Mouse (Mus musculus): Measurements from ENCODE around the gene Auts2. TPM values are rescaled to one million over a fixed set of nuclear protein-coding genes. Genes with fewer than 3 reads are reported as not detected.
A peak's percentile ranks its signal among the peaks of the same experiment; 100 is the strongest.

Gene Auts2
- polyA plus RNA-seq, 1 experiment from 2014 or later = 57.8 TPM

GRCm38 (mm10) chr5:132029038-132029437 is 514.1 kb downstream of the Auts2 start:
- no peak for DNase-seq (ENCODE audit: low spot score)
- WGBS = 57% methylated on average over 12 of the region's 12 CpGs
- Histone ChIP-seq H3K4me3 (no peak overlapping the region), H3K9me3 (replicated peaks) (no peaks in the 10 kb centered on the region), H3K27me3 (ENCODE audit: low read depth, poor library complexity, severe bottlenecking) (no peaks in the 10 kb centered on the region), H3K36me3 (0 out of 2 replicates have a peak, but pooled peaks cover 5% of the 10 kb centered on the region), H3K4me1 (peaks cover 23% of the 10 kb centered on the region), H3K27ac (no peak overlapping the region)

- 89% methylated on average over 5 of the region's 5 CpGs for WGBS
- Histone ChIP-seq H3K27ac (no peak overlapping the region), H3K4me1 (peaks cover 28% of the 10 kb centered on the region), H3K36me3 (0 out of 2 replicates have a peak, but pooled peaks cover 5% of the 10 kb centered on the region), H3K9me3 (replicated peaks) (no peaks in the 10 kb centered on the region), H3K27me3 (ENCODE audit: low read depth, poor library complexity, severe bottlenecking) (no peaks in the 10 kb centered on the region), H3K4me3 (no peak overlapping the region)
- DNase-seq (ENCODE audit: low spot score) = no peak
Observed at GRCm38 (mm10) chr5:132027859-132028498, 515.2 kb downstream of the Auts2 start.

GRCm38 (mm10) chr5:132013296-132013695 is 529.8 kb downstream of the Auts2 start:
- Histone ChIP-seq H3K27me3 (ENCODE audit: low read depth, poor library complexity, severe bottlenecking) (no peaks in the 10 kb centered on the region), H3K4me3 (no peak overlapping the region), H3K4me1 (peaks cover 17% of the 10 kb centered on the region), H3K27ac (no peak overlapping the region), H3K36me3 (no peaks in the 10 kb centered on the region), H3K9me3 (replicated peaks) (no peaks in the 10 kb centered on the region)
- DNase-seq (ENCODE audit: low spot score) = no peak
- WGBS = 90% methylated on average over 7 of the region's 7 CpGs

- no peak for DNase-seq (ENCODE audit: low spot score)
- H3K4me3 ChIP-seq = no peak overlapping the region
- H3K9me3 ChIP-seq (replicated peaks) = no peaks in the 10 kb centered on the region
- peaks cover 22% of the 10 kb centered on the region for H3K4me1 ChIP-seq
- H3K27me3 ChIP-seq (ENCODE audit: low read depth, poor library complexity, severe bottlenecking) = no peaks in the 10 kb centered on the region
- H3K36me3 ChIP-seq = no peaks in the 10 kb centered on the region
- no peak overlapping the region for H3K27ac ChIP-seq
Observed at GRCm38 (mm10) chr5:132011795-132012194, 531.3 kb downstream of the Auts2 start.

- H3K27ac ChIP-seq = no peak overlapping the region
- DNase-seq (ENCODE audit: low spot score) = no peak
- H3K36me3 ChIP-seq = no peaks in the 10 kb centered on the region
- H3K27me3 ChIP-seq (ENCODE audit: low read depth, poor library complexity, severe bottlenecking) = no peaks in the 10 kb centered on the region
- no peak overlapping the region for H3K4me3 ChIP-seq
- H3K4me1 ChIP-seq = peaks cover 22% of the 10 kb centered on the region
- 58% methylated on average over 7 of the region's 7 CpGs for WGBS
- no peaks in the 10 kb centered on the region for H3K9me3 ChIP-seq (replicated peaks)
Observed at GRCm38 (mm10) chr5:132008703-132009222, 534.4 kb downstream of the Auts2 start.

- peaks cover 22% of the 10 kb centered on the region for H3K4me1 ChIP-seq
- H3K27ac ChIP-seq = no peak overlapping the region
- 88% methylated on average over 4 of the region's 4 CpGs for WGBS
- H3K36me3 ChIP-seq = no peaks in the 10 kb centered on the region
- no peak overlapping the region for H3K4me3 ChIP-seq
- H3K27me3 ChIP-seq (ENCODE audit: low read depth, poor library complexity, severe bottlenecking) = no peaks in the 10 kb centered on the region
- no peak for DNase-seq (ENCODE audit: low spot score)
- no peaks in the 10 kb centered on the region for H3K9me3 ChIP-seq (replicated peaks)
Observed at GRCm38 (mm10) chr5:132007907-132008306, 535.2 kb downstream of the Auts2 start.

DNA sequence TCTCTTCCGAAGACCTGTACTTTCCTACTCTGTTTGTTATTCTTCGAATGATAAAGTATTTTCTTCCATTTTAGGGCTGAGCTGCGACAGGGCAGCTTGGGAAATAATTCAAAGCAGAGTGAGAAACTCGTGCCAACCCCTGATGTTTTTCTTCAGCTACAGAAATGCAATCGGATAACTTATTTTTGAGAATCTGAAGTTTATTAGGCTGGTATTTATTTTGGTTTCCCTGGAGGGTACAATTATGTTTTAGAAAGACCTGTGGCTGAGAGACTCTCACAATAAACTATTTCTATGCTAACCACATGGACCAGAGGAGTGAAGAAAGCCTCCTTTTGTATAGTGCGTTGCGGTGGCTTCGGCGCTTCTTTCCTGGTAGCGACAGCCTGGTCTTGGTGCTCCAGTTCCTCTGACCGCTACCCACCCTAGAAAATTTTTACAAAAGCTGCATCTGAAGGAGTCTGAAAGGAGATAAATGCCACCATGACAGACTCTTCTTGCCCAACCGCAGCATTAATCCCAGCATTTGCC is 550.4 kb downstream of the Auts2 start:
- no peaks in the 10 kb centered on the region for H3K27me3 ChIP-seq (ENCODE audit: low read depth, poor library complexity, severe bottlenecking)
- 85% methylated on average over 12 of the region's 12 CpGs for WGBS
- H3K9me3 ChIP-seq (replicated peaks) = no peaks in the 10 kb centered on the region
- no peaks in the 10 kb centered on the region for H3K36me3 ChIP-seq
- H3K4me3 ChIP-seq = no peak overlapping the region
- peak overlapping the region; percentile 64; the same call in 1 of the 2 replicates for H3K27ac ChIP-seq
- no peak for DNase-seq (ENCODE audit: low spot score)
- peaks cover 36% of the 10 kb centered on the region for H3K4me1 ChIP-seq

GRCm38 (mm10) chr5:131992268-131992667 is 550.9 kb downstream of the Auts2 start:
- H3K4me3 ChIP-seq = no peak overlapping the region
- H3K4me1 ChIP-seq = peaks cover 36% of the 10 kb centered on the region
- 82% methylated on average over 6 of the region's 6 CpGs for WGBS
- no peak overlapping the region for H3K27ac ChIP-seq
- no peaks in the 10 kb centered on the region for H3K27me3 ChIP-seq (ENCODE audit: low read depth, poor library complexity, severe bottlenecking)
- no peaks in the 10 kb centered on the region for H3K9me3 ChIP-seq (replicated peaks)
- H3K36me3 ChIP-seq = no peaks in the 10 kb centered on the region
- no peak for DNase-seq (ENCODE audit: low spot score)

DNA sequence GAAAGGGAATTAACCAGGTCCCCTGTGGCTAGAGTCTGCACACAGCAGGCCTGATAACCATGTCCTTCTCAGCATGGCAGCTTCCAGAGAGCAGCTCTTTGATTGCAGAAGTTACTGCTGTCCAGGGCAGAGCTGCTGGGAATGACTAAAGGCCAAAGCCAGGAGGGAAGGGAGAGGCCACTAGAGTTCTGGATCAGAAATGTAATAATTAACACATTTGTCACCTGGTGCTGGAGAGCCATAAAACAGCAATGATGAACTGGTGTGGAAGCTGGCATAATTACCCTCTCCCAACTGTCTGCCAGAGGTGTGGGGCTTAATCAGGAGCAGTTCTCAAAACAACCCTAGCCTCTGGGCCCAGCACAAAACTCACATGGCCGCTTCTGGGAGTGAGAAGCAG is 552.6 kb downstream of the Auts2 start:
- Histone ChIP-seq H3K4me3 (no peak overlapping the region), H3K9me3 (replicated peaks) (no peaks in the 10 kb centered on the region), H3K27me3 (ENCODE audit: low read depth, poor library complexity, severe bottlenecking) (no peaks in the 10 kb centered on the region), H3K27ac (peak overlapping the region; percentile 58; the same call in 1 of the 2 replicates), H3K36me3 (no peaks in the 10 kb centered on the region), H3K4me1 (peaks cover 36% of the 10 kb centered on the region)
- 28% methylated on average over 1 of the region's 1 CpGs for WGBS
- no peak for DNase-seq (ENCODE audit: low spot score)

GRCm38 (mm10) chr5:131981451-131981850 is 561.7 kb downstream of the Auts2 start:
- DNase-seq (ENCODE audit: low spot score) = no peak
- 84% methylated on average over 3 of the region's 3 CpGs for WGBS
- Histone ChIP-seq H3K27me3 (ENCODE audit: low read depth, poor library complexity, severe bottlenecking) (no peaks in the 10 kb centered on the region), H3K9me3 (replicated peaks) (no peaks in the 10 kb centered on the region), H3K27ac (no peak overlapping the region), H3K4me3 (no peak overlapping the region), H3K4me1 (peaks cover 45% of the 10 kb centered on the region), H3K36me3 (no peaks in the 10 kb centered on the region)

DNA sequence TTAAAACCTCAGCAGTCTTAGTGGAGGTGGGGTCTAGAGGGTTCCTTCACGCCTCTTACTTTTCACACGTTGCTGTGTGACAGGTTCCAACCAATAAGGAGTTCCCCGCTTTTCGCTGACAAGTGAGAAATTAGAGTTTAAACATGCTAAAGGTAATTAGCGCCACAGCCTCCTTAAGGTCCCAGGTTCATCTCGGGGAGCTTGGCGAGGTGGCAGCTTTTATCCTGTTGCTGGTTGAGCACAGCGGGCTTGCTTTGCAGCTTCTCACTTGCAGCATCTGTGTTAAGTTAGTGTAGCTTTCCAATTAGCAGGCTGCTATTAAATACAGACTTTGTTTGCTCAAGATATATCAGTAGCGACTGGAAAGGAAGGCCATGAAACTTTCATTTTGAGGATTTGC is 564.2 kb downstream of the Auts2 start:
- Histone ChIP-seq H3K27me3 (ENCODE audit: low read depth, poor library complexity, severe bottlenecking) (no peaks in the 10 kb centered on the region), H3K4me1 (peaks cover 38% of the 10 kb centered on the region), H3K36me3 (no peaks in the 10 kb centered on the region), H3K4me3 (no peak overlapping the region), H3K27ac (peak overlapping the region; percentile 56), H3K9me3 (replicated peaks) (no peaks in the 10 kb centered on the region)
- DNase-seq (ENCODE audit: low spot score) = peak; percentile 50
- WGBS = 19% methylated on average over 9 of the region's 9 CpGs

GRCm38 (mm10) chr5:131977497-131977896 is 565.6 kb downstream of the Auts2 start:
- peaks cover 35% of the 10 kb centered on the region for H3K4me1 ChIP-seq
- WGBS = 60% methylated on average over 3 of the region's 3 CpGs
- no peak for DNase-seq (ENCODE audit: low spot score)

GRCm38 (mm10) chr5:131971901-131972300 is 571.2 kb downstream of the Auts2 start:
- no peaks in the 10 kb centered on the region for H3K36me3 ChIP-seq
- no peak overlapping the region for H3K27ac ChIP-seq
- WGBS = 97% methylated on average over 2 of the region's 2 CpGs
- no peaks in the 10 kb centered on the region for H3K27me3 ChIP-seq (ENCODE audit: low read depth, poor library complexity, severe bottlenecking)
- DNase-seq (ENCODE audit: low spot score) = no peak
- H3K4me1 ChIP-seq = peaks cover 16% of the 10 kb centered on the region
- H3K9me3 ChIP-seq (replicated peaks) = no peaks in the 10 kb centered on the region
- no peak overlapping the region for H3K4me3 ChIP-seq

More at GRCm38 (mm10) chr5:131977497-131977896, 565.6 kb downstream of the Auts2 start:
- Histone ChIP-seq H3K27me3 (ENCODE audit: low read depth, poor library complexity, severe bottlenecking) (no peaks in the 10 kb centered on the region), H3K27ac (no peak overlapping the region), H3K4me3 (no peak overlapping the region), H3K9me3 (replicated peaks) (no peaks in the 10 kb centered on the region), H3K36me3 (no peaks in the 10 kb centered on the region)
